Mouse (Mus musculus) intestine, embryonic 16.5 days (tissue): Measurements from ENCODE around the gene Insrr. TPM values are rescaled to one million over a fixed set of nuclear protein-coding genes. Genes with fewer than 3 reads are reported as not detected.

ENCODE experiments used
- ATAC-seq: fragments of 200-750 bp; cut with Nextera tagmentation; 2 replicates; pipeline ENCODE4 v1.8.0; 2017; ENCODE audit warnings: moderate TSS enrichment, moderate library complexity
- H3K27ac ChIP-seq: fragments of 300-500 bp; sonication (generic); 2 replicates; pipeline ENCODE4 v1.5.1; 2014; ENCODE audit warnings: mild to moderate bottlenecking, low read length
- H3K27me3 ChIP-seq: fragments of 300-500 bp; sonication (generic); replicated peaks from 2 replicates; pipeline ENCODE4 v1.6.1; 2014; ENCODE audit warnings: low read length, control low read depth, mixed read lengths; ENCODE audit not compliant: control insufficient read depth, insufficient read depth
- H3K36me3 ChIP-seq: fragments of 300-500 bp; sonication (generic); 2 replicates; pipeline ENCODE4 v1.6.1; 2014; ENCODE audit warnings: low read length, control low read depth; ENCODE audit not compliant: control insufficient read depth, insufficient read depth
- H3K4me1 ChIP-seq: fragments of 300-500 bp; sonication (generic); 2 replicates; pipeline ENCODE4 v1.6.1; 2014; ENCODE audit warnings: low read length, control low read depth, mixed read lengths; ENCODE audit not compliant: control insufficient read depth, insufficient read depth
- H3K4me2 ChIP-seq: fragments of 300-500 bp; sonication (generic); 2 replicates; pipeline ENCODE4 v1.6.1; 2014; ENCODE audit warnings: low read depth, low read length, control low read depth
- H3K4me3 ChIP-seq: fragments of 300-500 bp; sonication (generic); 2 replicates; pipeline ENCODE4 v1.5.1; 2014; ENCODE audit warnings: mild to moderate bottlenecking, low read length
- H3K9ac ChIP-seq: fragments of 300-500 bp; sonication (generic); 2 replicates; pipeline ENCODE4 v1.6.1; 2014; ENCODE audit warnings: low read depth, low read length
- H3K9me3 ChIP-seq: fragments of 300-500 bp; sonication (generic); 2 replicates; pipeline ENCODE4 v1.6.1; 2016; ENCODE audit warnings: low read length, control low read depth; ENCODE audit not compliant: control insufficient read depth
- WGBS: fragments of 180-500 bp; shearing (Covaris S2); extraction: QIAGEN DNeasy Blood & Tissue Kit; methylation state at CpG from one replicate; pipeline ENCODE4 v1.1.7; 2014; 5-methylcytosine and 5-hydroxymethylcytosine counted together
- polyA plus RNA-seq: library from polyadenylated mRNA; unstranded; fragments of >200 nt; fragmentation: Nextera tagmentation; extraction: Ambion mirVana; gene quantifications from 2 replicates; pipeline ENCODE4 v1.2.1, GENCODE M21; 2015

Gene Insrr
- polyA plus RNA-seq, 1 experiment from 2014 or later: 0.27 TPM

DNA sequence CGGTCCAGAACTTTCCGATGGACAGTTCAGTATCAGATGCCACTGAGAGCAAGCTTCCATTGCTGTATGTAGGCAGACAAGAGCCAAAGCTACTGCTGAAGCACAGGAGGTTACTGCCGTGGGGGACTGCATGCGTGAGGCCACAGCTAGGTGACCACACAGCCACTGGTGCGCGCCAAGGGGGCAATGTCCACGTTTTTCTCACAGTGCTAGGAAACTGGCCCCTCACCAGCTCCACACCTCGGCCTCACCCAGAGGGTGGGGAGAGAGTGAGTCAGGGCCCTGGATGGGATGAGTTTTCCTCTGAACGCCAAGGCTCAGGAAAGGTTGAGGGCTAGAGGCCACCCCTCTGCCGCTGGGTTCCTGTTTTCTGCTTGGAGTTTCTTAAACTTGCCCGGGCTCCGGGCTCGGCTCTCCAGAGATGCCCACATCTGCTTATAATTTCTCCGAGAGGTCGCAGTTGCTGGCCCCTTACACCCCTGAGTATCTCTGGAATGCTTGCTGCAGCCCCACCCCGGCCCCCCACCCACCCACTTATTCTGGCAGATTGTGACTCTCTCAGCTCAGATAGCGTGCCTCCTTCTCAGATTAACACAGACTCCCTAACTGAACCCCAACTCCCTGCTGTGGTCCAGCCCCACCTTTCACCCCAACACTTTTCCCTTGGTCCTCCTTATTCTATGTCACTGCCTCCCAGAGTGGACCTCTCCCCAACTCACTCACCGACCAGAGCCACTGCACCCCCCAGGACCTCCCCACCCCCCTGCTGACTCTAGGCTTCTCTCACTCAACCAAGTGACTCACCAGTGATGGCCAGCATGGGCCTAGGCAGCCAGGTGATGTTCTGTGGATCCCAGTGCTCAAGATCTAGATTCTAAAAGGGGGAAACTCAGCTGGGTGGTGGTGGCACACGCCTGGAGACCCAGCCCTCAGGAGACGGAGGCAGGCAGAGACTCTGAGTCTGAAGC, 35.1 kb upstream of the Insrr start:
- no peaks in the 10 kb centered on the region for H3K27me3 ChIP-seq
- peak overlapping the region; percentile 39 for H3K9ac ChIP-seq
- peak overlapping the region; percentile 54 for H3K27ac ChIP-seq
- no peak overlapping the region; the same call in 1 of the 2 replicates for H3K4me3 ChIP-seq
- ATAC-seq: peak; percentile 59
- H3K4me1 ChIP-seq: peaks cover 61% of the 10 kb centered on the region
- WGBS: 51% methylated on average over 20 of the region's 20 CpGs
- no peaks in the 10 kb centered on the region for H3K36me3 ChIP-seq
- peak overlapping the region; percentile 37 for H3K4me2 ChIP-seq
- H3K9me3 ChIP-seq: no peaks in the 10 kb centered on the region

DNA sequence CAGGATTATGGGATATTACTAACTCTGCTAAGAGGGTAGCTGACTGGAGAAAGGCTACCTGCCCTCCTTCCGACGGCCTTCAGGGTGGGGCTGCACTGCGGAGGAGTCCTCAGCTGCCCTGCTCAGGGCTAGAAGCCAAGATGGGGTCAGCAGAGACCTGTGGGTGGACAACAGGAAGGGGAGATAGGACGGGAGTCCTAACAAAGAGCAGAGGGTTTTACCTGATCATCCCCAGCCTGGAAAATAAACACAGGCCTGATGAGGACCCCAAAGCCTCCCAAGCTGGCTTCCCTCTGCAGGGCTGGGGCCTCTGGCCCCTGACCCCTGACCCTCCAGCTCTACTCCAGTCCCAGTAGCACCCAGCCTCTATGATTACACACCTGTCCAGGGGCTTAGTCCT, 33.5 kb upstream of the Insrr start:
- Histone ChIP-seq H3K27ac (peak overlapping the region; percentile 89), H3K4me3 (peak overlapping the region; percentile 26; the same call in 1 of the 2 replicates), H3K9me3 (no peaks in the 10 kb centered on the region), H3K36me3 (no peaks in the 10 kb centered on the region), H3K27me3 (no peaks in the 10 kb centered on the region), H3K4me1 (peaks cover 68% of the 10 kb centered on the region), H3K4me2 (peak overlapping the region; percentile 55), H3K9ac (peak overlapping the region; percentile 57)
- WGBS: 46% methylated on average over 4 of the region's 4 CpGs
- no peak for ATAC-seq

DNA sequence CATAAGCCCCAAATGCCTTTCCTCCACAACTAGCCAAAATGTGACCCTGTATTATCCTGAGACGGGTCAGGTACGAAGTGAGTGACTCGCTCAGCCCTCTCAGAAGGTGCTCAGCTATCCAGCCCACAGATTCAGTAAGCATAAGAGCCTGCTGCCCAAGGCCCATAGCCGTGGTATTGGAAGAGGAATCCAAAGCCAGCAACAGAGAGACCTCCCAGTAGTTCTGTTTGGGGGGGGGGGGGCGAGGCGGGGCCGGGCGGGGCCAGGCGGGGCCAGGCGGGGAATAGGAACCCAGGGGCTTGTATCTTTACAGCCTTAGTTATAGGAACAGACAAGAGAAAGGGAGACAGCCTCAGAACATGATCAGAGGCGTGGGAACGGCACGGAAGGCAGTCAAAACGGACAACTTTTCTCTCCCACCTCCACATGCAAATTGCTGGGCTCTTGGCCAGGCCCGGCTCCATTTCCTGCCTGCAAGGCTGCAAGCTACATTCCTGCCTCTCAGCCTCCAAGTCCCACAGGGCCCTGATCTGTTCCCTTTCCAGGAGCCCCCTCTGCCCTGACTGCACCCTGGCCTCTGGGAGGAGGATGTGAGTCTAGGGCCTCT, 33.0 kb upstream of the Insrr start:
- ATAC-seq: peak; percentile 45
- Histone ChIP-seq H3K27me3 (no peaks in the 10 kb centered on the region), H3K27ac (peak overlapping the region; percentile 89), H3K36me3 (no peaks in the 10 kb centered on the region), H3K4me2 (peak overlapping the region; percentile 55), H3K4me1 (peaks cover 66% of the 10 kb centered on the region), H3K9me3 (no peaks in the 10 kb centered on the region), H3K4me3 (peak overlapping the region; percentile 26), H3K9ac (peak overlapping the region; percentile 57)
- 19% methylated on average over 12 of the region's 15 CpGs for WGBS

DNA sequence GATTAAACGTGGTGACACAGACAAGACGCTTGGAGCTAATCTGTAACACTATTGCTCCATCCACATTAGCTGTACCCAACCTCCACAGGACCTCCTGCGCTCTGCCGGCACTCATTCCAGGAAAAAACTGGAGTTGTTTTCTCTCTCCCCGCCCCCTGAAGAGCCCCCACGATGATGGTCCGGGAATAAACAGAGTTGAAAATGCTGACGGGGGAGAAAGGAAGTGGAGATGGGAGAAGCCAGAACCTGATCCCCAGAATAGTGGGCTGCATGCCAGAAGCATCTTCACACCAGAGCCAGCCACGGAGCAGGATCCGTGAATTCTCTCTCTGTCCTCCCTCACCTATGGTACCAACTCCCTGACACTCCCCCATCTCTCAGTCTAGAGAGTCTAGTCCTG, 32.2 kb upstream of the Insrr start:
- peak overlapping the region; percentile 55 for H3K4me2 ChIP-seq
- H3K36me3 ChIP-seq: no peaks in the 10 kb centered on the region
- 17% methylated on average over 10 of the region's 10 CpGs for WGBS
- no peaks in the 10 kb centered on the region for H3K27me3 ChIP-seq
- peak overlapping the region; percentile 26 for H3K4me3 ChIP-seq
- peak overlapping the region; percentile 62 for H3K9ac ChIP-seq
- H3K27ac ChIP-seq: peak overlapping the region; percentile 89
- no peak for ATAC-seq
- peaks cover 60% of the 10 kb centered on the region for H3K4me1 ChIP-seq
- H3K9me3 ChIP-seq: no peaks in the 10 kb centered on the region

DNA sequence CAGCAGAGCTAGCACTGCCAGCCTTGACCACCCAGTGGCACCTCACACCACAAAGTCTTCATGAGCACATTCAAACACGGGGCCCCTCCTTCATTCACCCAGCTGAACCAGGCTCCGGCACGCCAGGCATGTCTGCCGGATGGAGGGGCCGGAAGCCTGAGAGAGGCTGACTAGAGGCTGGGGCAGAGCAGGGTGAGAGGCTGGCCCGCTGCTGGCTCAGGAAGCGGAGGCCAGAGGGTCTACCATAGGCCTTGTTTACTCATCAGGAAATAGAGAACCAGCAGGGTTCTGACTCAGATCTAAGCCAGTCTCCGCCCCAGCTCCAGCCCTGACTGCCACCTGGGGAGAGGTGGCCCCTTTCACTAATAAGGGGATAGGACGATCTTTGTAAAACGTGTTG, 31.7 kb upstream of the Insrr start:
- 18% methylated on average over 10 of the region's 10 CpGs for WGBS
- Histone ChIP-seq H3K4me1 (peaks cover 60% of the 10 kb centered on the region), H3K9ac (peak overlapping the region; percentile 62), H3K27me3 (no peaks in the 10 kb centered on the region), H3K36me3 (no peaks in the 10 kb centered on the region), H3K9me3 (no peaks in the 10 kb centered on the region), H3K27ac (peak overlapping the region; percentile 89), H3K4me3 (peak overlapping the region; percentile 20), H3K4me2 (peak overlapping the region; percentile 55)
- ATAC-seq: peak; percentile 18

DNA sequence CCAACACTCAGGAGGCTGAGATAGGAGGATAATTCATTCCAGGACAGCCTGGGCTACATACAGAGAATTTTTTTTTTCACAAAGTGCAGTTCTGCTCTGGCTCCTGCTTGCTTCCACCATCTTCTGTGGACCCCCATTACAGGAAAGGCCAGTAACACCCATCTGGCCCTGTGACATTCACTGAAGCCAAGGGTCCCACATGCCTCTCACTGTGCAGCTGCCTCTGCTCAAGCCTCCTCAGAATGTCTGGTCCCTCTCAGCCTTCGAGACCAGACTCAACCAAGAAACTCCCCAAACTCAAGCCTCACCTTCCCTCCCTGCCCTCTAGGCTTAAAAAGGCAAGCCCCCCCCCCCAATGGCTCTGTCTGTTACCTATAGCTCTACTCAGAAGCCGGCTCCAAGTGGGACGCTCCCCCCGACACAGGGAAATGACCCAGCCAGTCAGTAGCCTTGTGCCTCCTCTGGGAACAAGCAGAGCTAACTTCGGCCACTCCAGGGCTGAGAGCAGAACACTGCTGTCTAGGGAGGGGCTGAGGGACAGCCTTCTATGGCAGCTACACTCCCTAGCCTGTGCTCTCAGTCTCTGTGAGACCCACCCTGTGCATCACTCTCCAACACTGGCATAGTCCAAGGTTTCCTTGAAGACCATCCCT, 31.0 kb upstream of the Insrr start:
- Histone ChIP-seq H3K4me2 (peak overlapping the region; percentile 55), H3K4me1 (peaks cover 61% of the 10 kb centered on the region), H3K27ac (peak overlapping the region; percentile 89), H3K27me3 (no peaks in the 10 kb centered on the region), H3K36me3 (no peaks in the 10 kb centered on the region), H3K4me3 (peak overlapping the region; percentile 20; the same call in 1 of the 2 replicates), H3K9ac (peak overlapping the region; percentile 62), H3K9me3 (no peaks in the 10 kb centered on the region)
- no peak for ATAC-seq
- 72% methylated on average over 5 of the region's 5 CpGs for WGBS

DNA sequence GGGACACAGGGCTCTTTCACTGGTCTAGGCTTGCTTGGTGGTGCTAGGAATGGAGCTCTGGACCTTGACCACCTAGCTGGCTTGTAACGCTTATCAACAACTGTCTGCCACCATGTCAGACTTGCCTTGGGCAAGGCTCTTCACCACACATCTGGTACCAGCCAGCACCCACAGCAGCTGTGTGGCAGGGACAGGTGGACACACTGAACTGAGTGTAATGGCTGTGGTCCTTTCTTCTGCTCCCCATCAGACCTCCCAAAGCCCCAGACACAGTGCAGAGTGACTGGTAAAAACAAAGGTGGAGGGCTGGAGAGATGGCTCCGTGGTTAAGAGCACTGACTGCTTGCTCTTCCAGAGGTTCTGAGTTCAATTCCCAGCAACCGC, 30.5 kb upstream of the Insrr start:
- Histone ChIP-seq H3K4me1 (peaks cover 63% of the 10 kb centered on the region), H3K27me3 (no peaks in the 10 kb centered on the region), H3K4me2 (peak overlapping the region; percentile 55; the same call in 1 of the 2 replicates), H3K4me3 (no peak overlapping the region; the same call in 1 of the 2 replicates), H3K36me3 (no peaks in the 10 kb centered on the region), H3K27ac (peak overlapping the region; percentile 89), H3K9ac (peak overlapping the region; percentile 62; the same call in 1 of the 2 replicates), H3K9me3 (no peaks in the 10 kb centered on the region)
- no peak for ATAC-seq
- WGBS: 76% methylated on average over 3 of the region's 3 CpGs

DNA sequence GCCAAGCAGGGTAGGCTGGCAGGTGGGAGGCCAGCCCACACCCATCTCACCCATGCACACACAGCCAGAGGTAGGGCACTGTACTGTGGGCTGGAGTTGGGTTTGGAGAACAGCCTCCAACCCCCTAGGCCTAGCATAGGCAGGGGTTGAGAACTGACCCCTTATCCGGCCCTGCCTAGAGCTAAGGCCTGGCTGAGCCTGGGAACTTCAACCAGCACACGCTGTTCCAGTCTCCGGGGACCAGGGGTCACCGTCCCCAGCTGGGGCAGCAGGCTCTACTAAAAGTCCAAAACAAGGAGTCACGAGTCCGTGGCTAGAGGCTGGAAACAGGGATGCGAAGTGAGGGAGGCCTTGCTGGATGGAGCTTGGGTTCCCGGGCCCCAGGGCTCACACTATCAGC, 29.0 kb upstream of the Insrr start:
- WGBS: 73% methylated on average over 8 of the region's 8 CpGs
- Histone ChIP-seq H3K4me3 (peak overlapping the region; percentile 52), H3K9me3 (no peaks in the 10 kb centered on the region), H3K27me3 (no peaks in the 10 kb centered on the region), H3K27ac (peak overlapping the region; percentile 72), H3K9ac (peak overlapping the region; percentile 71), H3K4me2 (peak overlapping the region; percentile 62), H3K4me1 (peaks cover 49% of the 10 kb centered on the region), H3K36me3 (no peaks in the 10 kb centered on the region)
- no peak for ATAC-seq

DNA sequence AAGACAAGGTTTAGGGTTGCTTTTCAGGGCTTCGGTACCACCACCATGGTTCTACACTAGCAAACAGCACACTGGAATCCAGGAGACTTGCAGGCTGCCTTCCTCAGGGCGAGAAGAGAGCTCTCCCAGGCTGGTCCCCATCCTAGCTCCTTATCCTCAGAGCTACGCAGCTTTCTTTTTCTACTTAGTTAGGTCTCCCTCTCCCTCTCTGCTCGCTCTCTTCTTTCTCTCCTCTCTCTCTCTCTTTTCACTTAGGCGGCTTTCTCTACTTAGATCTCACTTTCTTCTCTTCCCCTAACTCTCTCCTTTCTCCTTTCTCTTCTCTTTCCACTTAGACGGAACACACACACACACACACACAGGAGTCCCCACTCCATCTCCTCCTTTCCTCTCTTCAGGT, 28.3 kb upstream of the Insrr start:
- Histone ChIP-seq H3K36me3 (no peaks in the 10 kb centered on the region), H3K27me3 (no peaks in the 10 kb centered on the region), H3K4me3 (peak overlapping the region; percentile 52), H3K9ac (peak overlapping the region; percentile 71), H3K4me2 (peak overlapping the region; percentile 62), H3K4me1 (peaks cover 42% of the 10 kb centered on the region), H3K9me3 (no peaks in the 10 kb centered on the region), H3K27ac (peak overlapping the region; percentile 72)
- 33% methylated on average over 6 of the region's 6 CpGs for WGBS
- no peak for ATAC-seq
